21 mouse cellular contexts compared by ENCODE assay signal in the genomic region with DNA sequence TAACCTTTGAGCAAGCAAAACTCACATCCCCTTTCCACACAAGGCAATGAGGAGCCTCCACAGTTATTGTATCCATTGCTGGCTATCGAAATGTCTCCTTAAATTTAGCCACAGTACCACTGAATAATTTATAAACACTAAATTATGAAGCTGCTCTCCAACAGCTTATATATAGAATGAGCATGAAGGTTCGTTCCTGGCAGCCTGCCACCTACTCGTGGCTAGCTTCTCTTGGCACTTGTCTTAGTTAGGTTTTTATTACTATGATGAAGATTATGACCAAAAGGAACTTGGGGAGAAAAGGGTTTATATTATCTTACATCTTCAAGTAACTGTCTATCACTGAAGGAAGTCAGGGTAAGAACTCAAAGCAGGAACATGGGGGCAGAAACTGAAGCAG.
A peak's percentile ranks its signal among the peaks of the same experiment; 100 is the strongest.
DNase-seq lines count a peak whose midpoint lies in the region; ATAC-seq and TF ChIP-seq lines count a peak whose summit lies in the region.
"Had no signal": no experiment of that assay in that cellular context is flagged by ENCODE, and none has a peak within 500 bp of the region (broad histone marks: within the 10 kb centered on the region; RNA-seq: fewer than 3 reads in every experiment).

No protein-coding gene starts in this region.

- no peak for ATAC-seq in hindbrain, postnatal 0 days
- ATAC-seq in hindbrain, embryonic 16.5 days = no peak
- ATAC-seq in megakaryocyte, adult 5-6 weeks (ENCODE audit: poor library complexity, severe bottlenecking) = no peak
- no peak for ATAC-seq in forebrain, embryonic 14.5 days
- ATAC-seq: forebrain, embryonic 13.5 days had no signal

- H3K27me3 ChIP-seq in hindbrain, postnatal 0 days (ENCODE audit: insufficient read depth, low read length) = no peaks in the 10 kb centered on the region
- H3K27me3 ChIP-seq in hindbrain, embryonic 16.5 days (replicated peaks; ENCODE audit: control insufficient read depth, insufficient read depth, low read length) = no peaks in the 10 kb centered on the region
- H3K27me3 ChIP-seq in forebrain, embryonic 14.5 days (replicated peaks; ENCODE audit: control insufficient read depth, insufficient read depth, low read length) = no peaks in the 10 kb centered on the region
- H3K27me3 ChIP-seq: forebrain, embryonic 13.5 days had no signal

- no peaks in the 10 kb centered on the region for H3K4me1 ChIP-seq in hindbrain, postnatal 0 days (ENCODE audit: insufficient read depth, low read length)
- no peaks in the 10 kb centered on the region for H3K4me1 ChIP-seq in hindbrain, embryonic 16.5 days (ENCODE audit: control insufficient read depth, insufficient read depth, low read depth, low read length)
- H3K4me1 ChIP-seq in forebrain, embryonic 14.5 days (ENCODE audit: control insufficient read depth, insufficient read depth, low read length) = no peaks in the 10 kb centered on the region
- H3K4me1 ChIP-seq: embryonic facial prominence, embryonic 10.5 days; forebrain, embryonic 13.5 days; hindbrain, embryonic 10.5 days had no signal

- 51% methylated on average over 3 of the region's 3 CpGs for WGBS in hindbrain, postnatal 0 days
- 63% methylated on average over 3 of the region's 3 CpGs for WGBS in hindbrain, embryonic 16.5 days
- WGBS in forebrain, embryonic 14.5 days = 85% methylated on average over 3 of the region's 3 CpGs

- intact Hi-C loops in left cerebral cortex, postnatal 25 days (cut with DNase I) = no loop called here
- intact Hi-C loops in left cerebral cortex, adult 2 months (cut with DNase I) = no loop called here

- no peak for TF ChIP-seq CTCF in hindbrain, postnatal 0 days (IDR thresholded peaks at IDR 0.05; ENCODE audit: low read depth)
- TF ChIP-seq CTCF in left cerebral cortex, adult 2 months (IDR thresholded peaks at IDR 0.05) = no peak

- no peaks in the 10 kb centered on the region for H3K9me3 ChIP-seq in hindbrain, postnatal 0 days (ENCODE audit: low read length)
- H3K9me3 ChIP-seq in hindbrain, embryonic 16.5 days (ENCODE audit: control insufficient read depth, low read length) = no peaks in the 10 kb centered on the region
- H3K9me3 ChIP-seq in forebrain, embryonic 14.5 days (replicated peaks; ENCODE audit: control insufficient read depth, low read length) = no peaks in the 10 kb centered on the region
- H3K9me3 ChIP-seq: forebrain, embryonic 13.5 days; heart, embryonic 15.5 days had no signal

- H3K27ac ChIP-seq in hindbrain, postnatal 0 days = no peak overlapping the region
- no peak overlapping the region for H3K27ac ChIP-seq in hindbrain, embryonic 16.5 days (ENCODE audit: low read depth, low read length)
- no peak overlapping the region for H3K27ac ChIP-seq in left cerebral cortex, adult 2 months
- H3K27ac ChIP-seq in forebrain, embryonic 14.5 days (ENCODE audit: low read depth, low read length) = no peak overlapping the region
- H3K27ac ChIP-seq: embryonic facial prominence, embryonic 10.5 days; forebrain, embryonic 13.5 days; heart, adult 2 months; heart, embryonic 15.5 days; hindbrain, embryonic 10.5 days; hindbrain, embryonic 14.5 days had no signal

- peak; percentile 23 for DNase-seq in hindbrain, postnatal 0 days (ENCODE audit: low spot score)
- DNase-seq in left cerebral cortex, postnatal 25 days (ENCODE audit: low spot score in 2 of 2) = peak; percentile 42 to 55
- no peak for DNase-seq in left cerebral cortex, adult 2 months (ENCODE audit: extremely low spot score in 1 of 2, low spot score in 2 of 2)
- DNase-seq in NIH3T3 (ENCODE audit: low read depth) = peak; percentile 3
- DNase-seq in right cerebral cortex, postnatal 14 days = peak; percentile 64
- no peak for DNase-seq in forebrain, embryonic 14.5 days (ENCODE audit: low spot score)
- DNase-seq: adrenal gland, adult 2 months; adrenal gland, postnatal 25 days; cerebellum, adult 2 months; cerebellum, postnatal 10 days; gastrocnemius, postnatal 10 days; heart, adult 2 months; heart, postnatal 14 days had no signal

- H3K36me3 ChIP-seq in hindbrain, postnatal 0 days (ENCODE audit: insufficient read depth, low read length) = no peaks in the 10 kb centered on the region
- H3K36me3 ChIP-seq in hindbrain, embryonic 16.5 days (ENCODE audit: control insufficient read depth, insufficient read depth, low read length) = no peaks in the 10 kb centered on the region
- no peaks in the 10 kb centered on the region for H3K36me3 ChIP-seq in forebrain, embryonic 14.5 days (ENCODE audit: control insufficient read depth, insufficient read depth, low read length)
- H3K36me3 ChIP-seq: embryonic facial prominence, embryonic 10.5 days; heart, embryonic 15.5 days; hindbrain, embryonic 10.5 days had no signal

- H3K4me2 ChIP-seq in hindbrain, postnatal 0 days (ENCODE audit: low read depth, low read length) = no peak overlapping the region
- H3K4me2 ChIP-seq in hindbrain, embryonic 16.5 days (ENCODE audit: low read length) = no peak overlapping the region
- no peak overlapping the region for H3K4me2 ChIP-seq in forebrain, embryonic 14.5 days (ENCODE audit: low read length)
- H3K4me2 ChIP-seq: forebrain, embryonic 13.5 days; heart, embryonic 11.5 days; heart, embryonic 15.5 days; hindbrain, embryonic 14.5 days had no signal

- H3K4me3 ChIP-seq in hindbrain, postnatal 0 days (ENCODE audit: low read length) = no peak overlapping the region
- no peak overlapping the region for H3K4me3 ChIP-seq in hindbrain, embryonic 16.5 days (ENCODE audit: low read length)
- no peak overlapping the region for H3K4me3 ChIP-seq in left cerebral cortex, adult 2 months
- no peak overlapping the region for H3K4me3 ChIP-seq in forebrain, embryonic 14.5 days (ENCODE audit: low read depth, low read length)
- H3K4me3 ChIP-seq: embryonic facial prominence, embryonic 10.5 days; forebrain, embryonic 13.5 days; heart, adult 2 months; heart, embryonic 15.5 days; hindbrain, embryonic 10.5 days had no signal

- H3K9ac ChIP-seq in hindbrain, postnatal 0 days (replicated peaks; ENCODE audit: low read length) = no peak overlapping the region
- no peak overlapping the region for H3K9ac ChIP-seq in hindbrain, embryonic 16.5 days (ENCODE audit: low read depth, low read length)
- H3K9ac ChIP-seq in forebrain, embryonic 14.5 days (ENCODE audit: low read length) = no peak overlapping the region
- H3K9ac ChIP-seq: forebrain, embryonic 13.5 days; heart, embryonic 15.5 days; hindbrain, embryonic 14.5 days had no signal

Comparison
In these comparisons a context has a peak if more than half of its experiments do, and no peak if none do; other contexts are left out.
1. DNase-seq: peak in hindbrain, postnatal 0 days (single experiment), left cerebral cortex, postnatal 25 days (2 of 2), NIH3T3 (single experiment) and right cerebral cortex, postnatal 14 days (single experiment); none in left cerebral cortex, adult 2 months (0 of 2) and forebrain, embryonic 14.5 days (single experiment).